Mouse (Mus musculus) lung, adult 2 months (tissue): ENCODE measurements around the gene Scd2.

ENCODE experiments used
- CTCF ChIP-seq: fragments of 200-500 bp; IDR thresholded peaks from 2 replicates; pipeline ENCODE4 v1.5.1; 2011; ENCODE audit warnings: mild to moderate bottlenecking, low read length, control low read depth; ENCODE audit not compliant: insufficient read depth
- POLR2A ChIP-seq: fragments of 200-500 bp; IDR thresholded peaks from 2 replicates; pipeline ENCODE4 v1.6.1; 2011; ENCODE audit warnings: low read depth, mild to moderate bottlenecking, control low read depth, low read length, borderline replicate concordance; ENCODE audit errors: extremely low read depth

GRCm38 (mm10) chr19:44320316-44320715 lies 26.8 kb downstream of the Scd2 start:
- TF ChIP-seq CTCF (no peak), POLR2A (no peak)
